Mouse (Mus musculus): ENCODE results near the gene Stk33. TPM values are rescaled to one million over a fixed set of nuclear protein-coding genes. Genes with fewer than 3 reads are reported as not detected.
A peak's percentile ranks its signal among the peaks of the same experiment; 100 is the strongest.

Gene Stk33
- polyA plus RNA-seq, 1 experiment from 2014 or later = 1.6 TPM

GRCm38 (mm10) chr7:109282106-109282505, 156.8 kb downstream of the Stk33 start:
- WGBS = 87% methylated on average over 4 of the region's 4 CpGs

GRCm38 (mm10) chr7:109276622-109277021, 162.3 kb downstream of the Stk33 start:
- 39% methylated on average over 3 of the region's 3 CpGs for WGBS
- peak; percentile 32; the same call in 1 of the 2 replicates for ATAC-seq (ENCODE audit: insufficient number of reproducible peaks, insufficient read depth, low FRiP score, low TSS enrichment, low read depth)
- no peaks in the 10 kb centered on the region for H3K9me3 ChIP-seq
- no peak overlapping the region for H3K4me3 ChIP-seq (replicated peaks)
- no peak overlapping the region for H3K27ac ChIP-seq
- H3K27me3 ChIP-seq = no peaks in the 10 kb centered on the region
- no peak overlapping the region for H3K9ac ChIP-seq (replicated peaks)
- H3K4me2 ChIP-seq = no peak overlapping the region
- peaks cover 55% of the 10 kb centered on the region for H3K4me1 ChIP-seq (replicated peaks)
- no peaks in the 10 kb centered on the region for H3K36me3 ChIP-seq

More at GRCm38 (mm10) chr7:109282106-109282505, 156.8 kb downstream of the Stk33 start:
- H3K27me3 ChIP-seq = no peaks in the 10 kb centered on the region
- no peak overlapping the region for H3K4me3 ChIP-seq (replicated peaks)
- no peak for ATAC-seq (ENCODE audit: insufficient number of reproducible peaks, insufficient read depth, low FRiP score, low TSS enrichment, low read depth)
- H3K36me3 ChIP-seq = no peaks in the 10 kb centered on the region
- H3K9ac ChIP-seq (replicated peaks) = no peak overlapping the region
- no peak overlapping the region for H3K4me2 ChIP-seq
- no peak overlapping the region for H3K27ac ChIP-seq
- no peaks in the 10 kb centered on the region for H3K9me3 ChIP-seq
- peaks cover 36% of the 10 kb centered on the region for H3K4me1 ChIP-seq (replicated peaks)

- no peak overlapping the region for H3K27ac ChIP-seq
- H3K36me3 ChIP-seq = no peaks in the 10 kb centered on the region
- 89% methylated on average over 4 of the region's 4 CpGs for WGBS
- H3K9me3 ChIP-seq = no peaks in the 10 kb centered on the region
- no peak for ATAC-seq (ENCODE audit: insufficient number of reproducible peaks, insufficient read depth, low FRiP score, low TSS enrichment, low read depth)
- H3K4me1 ChIP-seq (replicated peaks) = peaks cover 48% of the 10 kb centered on the region
- no peak overlapping the region for H3K4me2 ChIP-seq
- H3K9ac ChIP-seq (replicated peaks) = no peak overlapping the region
- no peak overlapping the region for H3K4me3 ChIP-seq (replicated peaks)
- H3K27me3 ChIP-seq = no peaks in the 10 kb centered on the region
These were observed 163.0 kb downstream of the Stk33 start for GRCm38 (mm10) chr7:109275901-109276300.

GRCm38 (mm10) chr7:109275151-109275550, 163.7 kb downstream of the Stk33 start:
- no peaks in the 10 kb centered on the region for H3K27me3 ChIP-seq
- no peak overlapping the region for H3K4me2 ChIP-seq
- 75% methylated on average over 3 of the region's 3 CpGs for WGBS
- no peak overlapping the region for H3K9ac ChIP-seq (replicated peaks)
- no peak for ATAC-seq (ENCODE audit: insufficient number of reproducible peaks, insufficient read depth, low FRiP score, low TSS enrichment, low read depth)
- no peak overlapping the region for H3K4me3 ChIP-seq (replicated peaks)
- H3K27ac ChIP-seq = no peak overlapping the region
- H3K4me1 ChIP-seq (replicated peaks) = peaks cover 41% of the 10 kb centered on the region
- no peaks in the 10 kb centered on the region for H3K9me3 ChIP-seq
- H3K36me3 ChIP-seq = no peaks in the 10 kb centered on the region

- H3K4me1 ChIP-seq (replicated peaks) = peaks cover 33% of the 10 kb centered on the region
- ATAC-seq (ENCODE audit: insufficient number of reproducible peaks, insufficient read depth, low FRiP score, low TSS enrichment, low read depth) = no peak
- H3K9ac ChIP-seq (replicated peaks) = no peak overlapping the region
- no peaks in the 10 kb centered on the region for H3K9me3 ChIP-seq
- H3K27ac ChIP-seq = no peak overlapping the region
- H3K27me3 ChIP-seq = no peaks in the 10 kb centered on the region
- no peak overlapping the region for H3K4me2 ChIP-seq
- H3K36me3 ChIP-seq = no peaks in the 10 kb centered on the region
- no peak overlapping the region for H3K4me3 ChIP-seq (replicated peaks)
- WGBS = 54% methylated on average over 3 of the region's 3 CpGs
These were observed 164.6 kb downstream of the Stk33 start for GRCm38 (mm10) chr7:109274289-109274688.

GRCm38 (mm10) chr7:109269046-109269445, 169.8 kb downstream of the Stk33 start:
- Histone ChIP-seq H3K4me2 (no peak overlapping the region), H3K27ac (no peak overlapping the region), H3K4me3 (replicated peaks) (no peak overlapping the region), H3K4me1 (replicated peaks) (no peaks in the 10 kb centered on the region), H3K36me3 (no peaks in the 10 kb centered on the region), H3K9me3 (no peaks in the 10 kb centered on the region), H3K27me3 (no peaks in the 10 kb centered on the region), H3K9ac (replicated peaks) (no peak overlapping the region)
- no peak for ATAC-seq (ENCODE audit: insufficient number of reproducible peaks, insufficient read depth, low FRiP score, low TSS enrichment, low read depth)
- WGBS = 61% methylated on average over 4 of the region's 4 CpGs

GRCm38 (mm10) chr7:109267370-109267769, 171.5 kb downstream of the Stk33 start:
- H3K4me1 ChIP-seq (replicated peaks) = no peaks in the 10 kb centered on the region
- no peak overlapping the region for H3K9ac ChIP-seq (replicated peaks)
- no peak overlapping the region for H3K4me3 ChIP-seq (replicated peaks)
- WGBS = 34% methylated on average over 4 of the region's 4 CpGs
- H3K36me3 ChIP-seq = no peaks in the 10 kb centered on the region
- no peak overlapping the region for H3K4me2 ChIP-seq
- H3K27me3 ChIP-seq = no peaks in the 10 kb centered on the region
- ATAC-seq (ENCODE audit: insufficient number of reproducible peaks, insufficient read depth, low FRiP score, low TSS enrichment, low read depth) = no peak
- H3K9me3 ChIP-seq = no peaks in the 10 kb centered on the region
- no peak overlapping the region for H3K27ac ChIP-seq

GRCm38 (mm10) chr7:109266181-109266580, 172.7 kb downstream of the Stk33 start:
- no peak overlapping the region for H3K27ac ChIP-seq
- no peak overlapping the region for H3K4me2 ChIP-seq
- no peaks in the 10 kb centered on the region for H3K27me3 ChIP-seq
- ATAC-seq (ENCODE audit: insufficient number of reproducible peaks, insufficient read depth, low FRiP score, low TSS enrichment, low read depth) = no peak
- no peak overlapping the region for H3K4me3 ChIP-seq (replicated peaks)
- H3K4me1 ChIP-seq (replicated peaks) = no peaks in the 10 kb centered on the region
- no peaks in the 10 kb centered on the region for H3K9me3 ChIP-seq
- no peak overlapping the region for H3K9ac ChIP-seq (replicated peaks)
- WGBS = 22% methylated on average over 1 of the region's 1 CpGs
- no peaks in the 10 kb centered on the region for H3K36me3 ChIP-seq

GRCm38 (mm10) chr7:109265606-109266005, 173.3 kb downstream of the Stk33 start:
- no peak for ATAC-seq (ENCODE audit: insufficient number of reproducible peaks, insufficient read depth, low FRiP score, low TSS enrichment, low read depth)
- H3K9me3 ChIP-seq = no peaks in the 10 kb centered on the region
- WGBS = 91% methylated on average over 5 of the region's 5 CpGs
- no peaks in the 10 kb centered on the region for H3K27me3 ChIP-seq
- H3K4me1 ChIP-seq (replicated peaks) = no peaks in the 10 kb centered on the region
- H3K4me3 ChIP-seq (replicated peaks) = no peak overlapping the region
- no peak overlapping the region for H3K9ac ChIP-seq (replicated peaks)
- no peak overlapping the region for H3K4me2 ChIP-seq
- no peak overlapping the region for H3K27ac ChIP-seq
- H3K36me3 ChIP-seq = no peaks in the 10 kb centered on the region

GRCm38 (mm10) chr7:109255506-109256352, 183.2 kb downstream of the Stk33 start:
- H3K9ac ChIP-seq (replicated peaks) = no peak overlapping the region
- 0 out of 2 replicates have a peak, but pooled peaks have one; percentile 17 for ATAC-seq (ENCODE audit: insufficient number of reproducible peaks, insufficient read depth, low FRiP score, low TSS enrichment, low read depth)
- H3K4me1 ChIP-seq (replicated peaks) = peaks cover 11% of the 10 kb centered on the region
- WGBS = 20% methylated on average over 28 of the region's 28 CpGs
- H3K36me3 ChIP-seq = no peaks in the 10 kb centered on the region
- H3K27ac ChIP-seq = no peak overlapping the region
- no peaks in the 10 kb centered on the region for H3K27me3 ChIP-seq
- no peaks in the 10 kb centered on the region for H3K9me3 ChIP-seq
- peak overlapping the region; percentile 54 for H3K4me2 ChIP-seq
- H3K4me3 ChIP-seq (replicated peaks) = peak overlapping the region; percentile 12

- Histone ChIP-seq H3K9me3 (no peaks in the 10 kb centered on the region), H3K4me2 (no peak overlapping the region), H3K36me3 (no peaks in the 10 kb centered on the region), H3K4me3 (replicated peaks) (no peak overlapping the region), H3K9ac (replicated peaks) (no peak overlapping the region), H3K4me1 (replicated peaks) (peaks cover 11% of the 10 kb centered on the region), H3K27ac (no peak overlapping the region), H3K27me3 (no peaks in the 10 kb centered on the region)
- ATAC-seq (ENCODE audit: insufficient number of reproducible peaks, insufficient read depth, low FRiP score, low TSS enrichment, low read depth) = no peak
- WGBS = 90% methylated on average over 3 of the region's 3 CpGs
These were observed 187.5 kb downstream of the Stk33 start for GRCm38 (mm10) chr7:109251418-109251817.

GRCm38 (mm10) chr7:109244776-109245175, 194.1 kb downstream of the Stk33 start:
- Histone ChIP-seq H3K27me3 (peaks cover 10% of the 10 kb centered on the region), H3K4me3 (replicated peaks) (no peak overlapping the region), H3K4me2 (no peak overlapping the region), H3K27ac (no peak overlapping the region), H3K36me3 (no peaks in the 10 kb centered on the region), H3K4me1 (replicated peaks) (no peaks in the 10 kb centered on the region), H3K9ac (replicated peaks) (no peak overlapping the region), H3K9me3 (no peaks in the 10 kb centered on the region)
- ATAC-seq (ENCODE audit: insufficient number of reproducible peaks, insufficient read depth, low FRiP score, low TSS enrichment, low read depth) = no peak
- 95% methylated on average over 10 of the region's 10 CpGs for WGBS

Measured in limb, embryonic 12.5 days (tissue).